Mouse (Mus musculus) fibroblast of lung, adult 2 months (primary cell): ENCODE measurements around the gene Avpr1b.
"Not testable (repeated sequence)": the region's sequence is repeated elsewhere in the genome, so short reads cannot be mapped to it uniquely, and the experiment has no call there.

Source experiments
- DNase-seq: peaks from one replicate; pipeline ENCODE4 v3.0.0-alpha.2; 2011; ENCODE audit warnings: low read depth

Gene Avpr1b

DNA sequence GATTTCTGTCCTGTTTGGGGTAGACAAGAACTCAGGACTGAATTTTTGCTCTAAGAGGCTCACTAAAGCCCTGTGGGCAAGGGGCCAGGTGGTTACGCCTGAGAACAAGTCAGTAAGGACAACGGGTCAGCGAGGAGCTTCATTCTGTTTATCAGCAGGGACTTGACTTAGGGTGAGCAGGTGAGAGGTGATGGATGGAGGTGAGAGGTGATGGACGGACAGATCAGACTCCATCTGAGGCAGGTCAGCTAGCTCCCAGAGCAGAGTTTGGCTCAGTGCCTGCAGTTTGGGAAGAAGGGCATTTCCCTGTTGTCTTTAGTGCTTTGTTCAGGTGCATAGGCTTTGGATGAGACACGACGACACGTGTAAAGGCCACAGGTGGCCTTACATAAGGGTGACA lies 20.3 kb downstream of the Avpr1b start:
- no peak for DNase-seq

- DNase-seq: no peak
Measured at GRCm38 (mm10) chr1:131623644-131624043, 24.6 kb downstream of the Avpr1b start.

DNA sequence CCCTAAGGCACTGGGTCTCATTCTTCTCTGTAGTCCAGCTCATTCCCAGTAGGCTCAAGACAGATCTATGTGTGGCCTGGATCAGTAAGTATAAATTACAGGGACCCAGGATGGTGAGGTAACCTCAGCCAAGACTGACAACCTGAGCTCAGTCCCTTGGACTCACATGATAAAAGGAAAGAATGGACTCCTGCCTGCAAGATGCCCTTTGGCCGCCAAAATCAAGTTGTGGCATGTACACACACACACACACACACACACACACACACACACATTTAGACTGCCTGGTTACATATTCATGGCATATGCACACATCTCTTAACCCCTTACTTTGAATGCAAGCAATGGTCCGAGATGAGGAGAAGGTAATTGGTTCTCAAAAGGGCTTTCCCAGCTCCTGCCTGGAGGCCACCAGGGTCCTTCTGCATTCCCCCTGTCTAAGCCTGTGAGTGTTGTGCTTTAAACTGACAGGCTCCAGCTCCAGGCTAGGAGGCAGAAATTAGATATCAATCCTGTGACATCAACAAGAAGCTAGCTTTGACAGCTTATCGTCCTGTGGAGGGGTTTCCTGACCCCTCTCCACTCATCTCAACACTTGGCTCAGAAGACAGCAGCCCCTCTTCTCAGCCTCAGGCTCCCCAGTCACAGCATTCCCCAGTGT lies 25.3 kb downstream of the Avpr1b start:
- DNase-seq: no peak

DNA sequence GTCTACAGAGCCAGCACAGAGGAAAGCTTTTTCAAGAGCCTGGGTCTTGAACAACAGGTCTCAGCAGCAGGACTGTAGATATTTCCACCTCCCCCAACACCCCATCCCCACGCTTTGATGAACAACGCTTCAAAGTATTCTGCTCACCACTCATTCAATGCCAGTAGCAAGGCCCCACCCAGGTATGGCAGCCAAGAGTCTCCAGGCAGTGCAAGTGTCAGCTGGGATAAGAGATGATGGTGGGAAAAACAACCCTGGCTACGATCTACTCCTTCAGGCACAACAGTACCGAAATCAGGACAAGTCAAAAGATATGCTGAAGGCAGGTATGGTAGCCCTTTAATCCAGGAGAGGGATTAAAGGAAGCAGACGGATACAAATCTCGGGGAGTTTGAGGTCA lies 27.2 kb downstream of the Avpr1b start:
- no peak for DNase-seq

- DNase-seq: not testable (repeated sequence)
Measured at GRCm38 (mm10) chr1:131632216-131632615, 33.2 kb downstream of the Avpr1b start.

- DNase-seq: no peak
Measured at GRCm38 (mm10) chr1:131634495-131634894, 35.5 kb downstream of the Avpr1b start.

DNA sequence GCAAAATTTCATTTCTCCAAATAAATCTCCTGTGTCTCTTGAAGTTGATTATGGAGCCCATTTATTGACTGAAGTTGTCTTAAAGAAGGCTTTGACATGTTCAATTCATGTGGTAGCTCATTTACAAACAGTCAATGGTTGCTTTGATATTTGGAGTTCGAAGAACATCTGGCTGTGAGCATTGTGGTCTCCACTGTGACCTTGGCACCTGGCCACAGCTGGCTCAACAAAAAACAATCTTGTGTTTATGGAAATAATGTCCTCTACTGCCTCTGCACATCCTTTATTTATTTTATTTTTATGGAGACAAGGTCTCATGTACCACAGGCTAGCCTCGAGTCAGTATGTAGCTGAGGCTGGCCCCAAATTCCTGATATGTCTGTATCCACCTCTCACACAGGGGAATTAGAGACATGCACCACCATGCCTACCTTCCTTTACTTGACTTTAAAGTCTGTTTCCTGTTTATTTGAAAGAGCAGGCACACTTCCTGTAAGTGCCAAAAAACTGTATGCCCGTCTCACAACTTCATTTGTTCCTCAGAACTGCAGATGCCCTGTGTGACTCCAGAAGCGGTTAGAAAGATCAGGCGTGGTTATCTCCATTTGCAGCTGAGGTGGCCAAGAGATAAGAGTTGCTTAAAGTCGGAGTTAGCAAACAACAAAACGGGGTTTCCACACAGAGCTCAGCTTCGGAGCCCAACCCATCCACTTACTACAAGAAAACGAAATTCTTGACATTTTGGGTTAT lies 38.9 kb downstream of the Avpr1b start, which contains the start of gene Ctse:
Ctse (plus strand) TSS at position 516 of the 750 bp plus-strand sequence.
- DNase-seq: no peak

DNA sequence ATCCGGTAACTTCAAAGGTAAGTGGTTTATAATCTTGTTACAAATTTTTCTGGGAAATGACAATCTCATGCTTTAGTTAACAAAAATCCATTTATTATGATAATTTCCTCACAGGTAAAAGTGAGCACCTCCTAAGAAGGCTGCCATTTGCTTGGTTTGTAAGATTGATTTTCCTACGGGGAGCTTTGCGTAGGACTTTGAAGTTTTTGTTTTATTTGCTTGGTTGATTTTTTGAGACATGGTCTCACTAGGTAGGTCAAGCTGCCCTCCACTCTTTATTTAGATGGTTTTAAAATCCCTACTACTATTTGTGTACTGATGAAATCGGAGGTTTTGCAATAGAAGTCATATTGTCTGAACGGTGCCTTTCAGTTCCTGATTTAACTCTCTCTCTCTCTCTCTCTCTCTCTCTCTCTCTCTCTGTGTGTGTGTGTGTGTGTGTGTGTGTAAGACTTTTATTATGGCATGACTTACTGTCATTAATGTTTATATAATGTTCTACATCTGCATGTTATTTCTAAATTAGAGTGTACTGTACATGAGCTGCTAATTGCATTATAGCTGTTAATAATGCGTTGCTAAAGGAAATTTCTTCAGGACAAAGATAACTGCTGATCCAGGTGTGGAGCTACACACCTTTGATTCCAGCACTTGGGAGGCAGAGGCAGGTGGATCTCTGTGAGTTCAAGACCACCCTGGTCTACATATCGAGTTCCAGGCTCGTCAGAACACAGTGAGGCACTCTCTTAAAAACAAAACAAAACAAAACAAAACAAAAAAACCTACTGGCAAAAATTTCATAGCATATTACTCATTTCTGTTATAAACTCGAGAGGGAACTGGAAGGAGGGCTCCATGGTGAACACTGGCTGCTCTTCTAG lies 39.7 kb downstream of the Avpr1b start:
- no peak for DNase-seq

DNA sequence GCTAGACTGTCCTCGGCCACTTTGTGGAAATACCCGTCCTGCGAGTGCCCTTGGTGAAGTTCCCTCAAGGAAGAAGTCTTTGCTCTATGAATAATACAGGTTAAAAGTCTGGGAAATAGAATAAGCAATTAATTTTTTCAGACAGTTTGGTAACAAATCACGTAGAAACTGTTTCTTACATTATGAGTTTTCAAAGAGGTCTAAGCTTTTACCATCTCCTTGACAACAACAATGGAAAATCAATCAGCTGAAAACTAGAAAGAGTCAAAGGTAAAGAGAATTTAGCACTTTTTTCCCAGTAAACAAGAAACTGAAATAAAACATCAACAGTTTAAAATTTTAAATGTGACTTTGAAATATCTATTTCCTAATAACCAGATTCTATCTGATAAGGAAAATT lies 41.0 kb downstream of the Avpr1b start:
- DNase-seq: no peak

- no peak for DNase-seq
Measured at GRCm38 (mm10) chr1:131641565-131641964, 42.5 kb downstream of the Avpr1b start.

DNA sequence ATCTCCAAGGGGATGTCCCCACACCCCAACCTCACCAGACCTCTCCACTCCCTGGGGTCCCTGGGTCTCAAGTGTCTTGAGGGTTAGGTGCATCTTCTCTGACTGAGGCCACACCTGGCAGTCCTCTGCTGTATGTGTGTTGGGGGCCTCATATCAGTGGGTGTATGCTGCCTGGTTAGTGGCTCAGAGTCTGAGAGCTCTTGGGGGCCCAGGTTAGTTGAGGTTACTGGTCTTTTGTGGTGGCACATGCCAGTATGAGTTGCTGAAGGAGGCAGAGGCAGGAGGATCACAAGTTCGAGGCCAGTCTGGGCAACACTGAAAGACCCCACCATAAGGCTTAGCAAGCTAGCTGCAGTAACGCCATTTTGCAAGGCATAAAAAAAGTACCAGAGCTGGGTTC lies 43.2 kb downstream of the Avpr1b start:
- no peak for DNase-seq

GRCm38 (mm10) chr1:131652670-131653443 lies 53.8 kb downstream of the Avpr1b start:
- no peak for DNase-seq

- no peak for DNase-seq
Measured at GRCm38 (mm10) chr1:131655601-131656000, 56.6 kb downstream of the Avpr1b start.

DNA sequence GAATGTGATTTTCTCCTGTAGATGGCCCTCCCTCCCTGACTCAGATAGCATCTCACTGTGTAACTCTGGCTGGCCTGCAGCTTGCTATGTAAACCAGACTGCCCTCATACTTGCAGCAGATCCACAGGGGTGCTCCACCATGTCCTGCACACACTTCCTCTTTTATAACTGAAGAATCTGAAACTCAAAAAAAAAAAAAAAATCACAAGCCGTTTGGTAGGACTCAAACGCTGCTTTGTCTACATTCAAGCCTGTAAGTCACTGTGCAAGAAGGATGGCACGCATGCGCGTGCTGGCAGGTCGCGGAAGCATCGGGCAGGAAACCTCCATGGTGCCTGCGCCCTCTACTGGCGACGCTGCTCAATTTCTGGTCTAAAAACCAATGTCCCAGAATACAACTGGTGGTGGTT lies 58.9 kb downstream of the Avpr1b start:
- peak; percentile 87 for DNase-seq

GRCm38 (mm10) chr1:131659512-131660085 lies 60.6 kb downstream of the Avpr1b start:
- DNase-seq: no peak

- no peak for DNase-seq
Measured at GRCm38 (mm10) chr1:131660266-131660665, 61.2 kb downstream of the Avpr1b start.

GRCm38 (mm10) chr1:131660716-131661472 lies 61.9 kb downstream of the Avpr1b start:
- DNase-seq: no peak
